Mouse (Mus musculus) MEL (cell line): ENCODE measurements around the gene Hsd17b2. TPM values are rescaled to one million over a fixed set of nuclear protein-coding genes. Genes with fewer than 3 reads are reported as not detected.

Source experiments
- DNase-seq: peaks from one replicate; pipeline ENCODE4 v3.0.0; 2011; ENCODE audit warnings: low read depth, low spot score
- H3K27ac ChIP-seq: 2 replicates; pipeline ENCODE4 v1.5.1; 2012; ENCODE audit warnings: low read depth, mild to moderate bottlenecking, control low read depth, low read length, moderate library complexity; ENCODE audit not compliant: control insufficient read depth
- H3K27me3 ChIP-seq, 2 experiments: fragments of 150-350 bp in 1 of 2; sonication (generic) in 1 of 2; 2 replicates each; pipeline ENCODE4 v1.6.1; 2012; ENCODE audit warnings: low read length in 2 of 2, mild to moderate bottlenecking in 2 of 2, improper control_type of control experiment in 1 of 2, moderate library complexity in 1 of 2; ENCODE audit not compliant: insufficient read depth in 2 of 2, control insufficient read depth in 1 of 2
- H3K36me3 ChIP-seq, 2 experiments: 2 replicates each; pipeline ENCODE4 v1.6.1; 2012 to 2014; ENCODE audit warnings: low read length in 2 of 2, improper control_type of control experiment in 1 of 2, inconsistent platforms in 1 of 2, mild to moderate bottlenecking in 1 of 2; ENCODE audit not compliant: insufficient read depth in 2 of 2, control insufficient read depth in 1 of 2
- H3K4me1 ChIP-seq, 2 experiments: fragments of 150-350 bp in 1 of 2; sonication (generic) in 1 of 2; 2 replicates each; pipeline ENCODE4 v1.6.1; 2012; ENCODE audit warnings: low read length in 2 of 2, improper control_type of control experiment in 1 of 2, mild to moderate bottlenecking in 1 of 2; ENCODE audit not compliant: insufficient read depth in 2 of 2, control insufficient read depth in 1 of 2
- H3K4me3 ChIP-seq, 2 experiments: fragments of 150-350 bp in 1 of 2; sonication (generic) in 1 of 2; 2 replicates each; pipeline ENCODE4 v1.5.1; 2012; ENCODE audit warnings: low read depth in 2 of 2, low read length in 2 of 2, mild to moderate bottlenecking in 2 of 2, moderate library complexity in 2 of 2, control low read depth in 1 of 2, improper control_type of control experiment in 1 of 2; ENCODE audit not compliant: control insufficient read depth in 1 of 2, insufficient read depth in 1 of 2
- H3K79me2 ChIP-seq: 2 replicates; pipeline ENCODE4 v1.6.1; 2012; ENCODE audit warnings: mild to moderate bottlenecking, low read length, moderate library complexity; ENCODE audit not compliant: control insufficient read depth, poor library complexity, insufficient read depth
- H3K9ac ChIP-seq: 2 replicates; pipeline ENCODE4 v1.6.1; 2012; ENCODE audit warnings: low read depth, mild to moderate bottlenecking, control low read depth, low read length, moderate library complexity; ENCODE audit not compliant: control insufficient read depth, poor library complexity, severe bottlenecking
- H3K9me3 ChIP-seq: fragments of 150-350 bp; sonication (generic); replicated peaks from 2 replicates; pipeline ENCODE4 v1.6.1; 2012; ENCODE audit warnings: mild to moderate bottlenecking, low read length, improper control_type of control experiment, moderate library complexity; ENCODE audit not compliant: insufficient read depth
- BHLHE40 ChIP-seq: IDR thresholded peaks from 2 replicates; pipeline ENCODE4 v1.6.1; 2012; ENCODE audit warnings: low read depth, mild to moderate bottlenecking, inconsistent platforms, low read length, improper control_type of control experiment, borderline replicate concordance
- CHD1 ChIP-seq: IDR thresholded peaks from 2 replicates; pipeline ENCODE4 v1.6.1; 2012; ENCODE audit warnings: low read depth, mild to moderate bottlenecking, inconsistent platforms, low read length, improper control_type of control experiment
- CTCF ChIP-seq, 3 experiments: IDR thresholded peaks in 2 of 3; conservative IDR thresholded peaks in 1 of 3; 2 replicates each; pipeline ENCODE4 v1.5.1; 2011 to 2012; ENCODE audit warnings: low read length in 3 of 3, low read depth in 2 of 3, mild to moderate bottlenecking in 2 of 3, improper control_type of control experiment in 1 of 3, inconsistent platforms in 1 of 3, mixed read lengths in 1 of 3, moderate library complexity in 1 of 3; ENCODE audit not compliant: control insufficient read depth in 1 of 3, insufficient read depth in 1 of 3, poor library complexity in 1 of 3, severe bottlenecking in 1 of 3
- ELF1 ChIP-seq: IDR thresholded peaks from 2 replicates; pipeline ENCODE4 v1.6.1; 2014; ENCODE audit warnings: low read depth, mild to moderate bottlenecking, inconsistent platforms, low read length, improper control_type of control experiment, moderate library complexity
- ETS1 ChIP-seq: IDR thresholded peaks from 2 replicates; pipeline ENCODE4 v1.6.1; 2012; ENCODE audit warnings: low read depth, mild to moderate bottlenecking, inconsistent platforms, low read length, improper control_type of control experiment, moderate library complexity
- GABPA ChIP-seq: IDR thresholded peaks from 2 replicates; pipeline ENCODE4 v1.6.1; 2012; ENCODE audit warnings: low read depth, mild to moderate bottlenecking, inconsistent platforms, low read length, improper control_type of control experiment, moderate library complexity
- GATA1 ChIP-seq: IDR thresholded peaks from 2 replicates; pipeline ENCODE4 v1.6.1; 2011; ENCODE audit warnings: low read depth, low read length, improper control_type of control experiment
- JUND ChIP-seq: IDR thresholded peaks from 2 replicates; pipeline ENCODE4 v1.6.1; 2011; ENCODE audit warnings: low read depth, mild to moderate bottlenecking, improper control_type of control experiment, low read length
- KAT2A ChIP-seq: conservative IDR thresholded peaks from 2 replicates; pipeline ENCODE4 v1.6.1; 2012; ENCODE audit warnings: low read depth, low read length, improper control_type of control experiment, inconsistent platforms
- MAFK ChIP-seq: IDR thresholded peaks from 2 replicates; pipeline ENCODE4 v1.6.1; 2011; ENCODE audit warnings: low read depth, mild to moderate bottlenecking, low read length, improper control_type of control experiment, borderline replicate concordance
- MAX ChIP-seq: IDR thresholded peaks from 2 replicates; pipeline ENCODE4 v1.6.1; 2011; ENCODE audit warnings: low read length, improper control_type of control experiment
- MAZ ChIP-seq: IDR thresholded peaks from 2 replicates; pipeline ENCODE4 v1.6.1; 2012; ENCODE audit warnings: low read depth, mild to moderate bottlenecking, inconsistent platforms, low read length, improper control_type of control experiment
- MEF2A ChIP-seq: IDR thresholded peaks from 2 replicates; pipeline ENCODE4 v1.6.1; 2014; ENCODE audit warnings: low read depth, mild to moderate bottlenecking, inconsistent platforms, low read length, improper control_type of control experiment; ENCODE audit not compliant: poor library complexity, insufficient replicate concordance, severe bottlenecking; ENCODE audit errors: extremely low read depth
- MYC ChIP-seq: IDR thresholded peaks from 2 replicates; pipeline ENCODE4 v1.6.1; 2011; ENCODE audit warnings: low read depth, mild to moderate bottlenecking, low read length, improper control_type of control experiment, moderate library complexity
- NELFE ChIP-seq: IDR thresholded peaks from 2 replicates; pipeline ENCODE4 v1.6.1; 2011; ENCODE audit warnings: low read depth, low read length, improper control_type of control experiment
- POLR2A ChIP-seq, 2 experiments: IDR thresholded peaks; 2 replicates each; pipeline ENCODE4 v1.6.1; 2011 to 2012; ENCODE audit warnings: low read length in 2 of 2, mild to moderate bottlenecking in 2 of 2, control low read depth in 1 of 2, improper control_type of control experiment in 1 of 2, low read depth in 1 of 2, moderate library complexity in 1 of 2; ENCODE audit not compliant: control insufficient read depth in 1 of 2, insufficient read depth in 1 of 2, poor library complexity in 1 of 2
- POLR2AphosphoS2 ChIP-seq: IDR thresholded peaks from 2 replicates; pipeline ENCODE4 v1.6.1; 2011; ENCODE audit warnings: low read length, improper control_type of control experiment
- RAD21 ChIP-seq: IDR thresholded peaks from 2 replicates; pipeline ENCODE4 v1.6.1; 2011; ENCODE audit warnings: mild to moderate bottlenecking, low read depth, low read length, improper control_type of control experiment
- SIN3A ChIP-seq: IDR thresholded peaks from 2 replicates; pipeline ENCODE4 v1.6.1; 2012; ENCODE audit warnings: low read length, improper control_type of control experiment, inconsistent platforms
- SMC3 ChIP-seq: IDR thresholded peaks from 2 replicates; pipeline ENCODE4 v1.6.1; 2011; ENCODE audit warnings: low read depth, low read length, improper control_type of control experiment
- TBP ChIP-seq: IDR thresholded peaks from 2 replicates; pipeline ENCODE4 v1.8.0; 2011; ENCODE audit warnings: low read depth, low read length, improper control_type of control experiment
- USF1 ChIP-seq: IDR thresholded peaks from 2 replicates; pipeline ENCODE4 v1.6.1; 2014; ENCODE audit warnings: low read depth, mild to moderate bottlenecking, inconsistent platforms, low read length, improper control_type of control experiment, moderate library complexity
- ZC3H11A ChIP-seq: IDR thresholded peaks from 2 replicates; pipeline ENCODE4 v1.6.1; 2012; ENCODE audit warnings: low read depth, mild to moderate bottlenecking, inconsistent platforms, low read length, improper control_type of control experiment
- ZKSCAN1 ChIP-seq: IDR thresholded peaks from 2 replicates; pipeline ENCODE4 v1.6.1; 2012; ENCODE audit warnings: low read depth, mild to moderate bottlenecking, inconsistent platforms, low read length, improper control_type of control experiment, moderate library complexity
- ZNF384 ChIP-seq: IDR thresholded peaks from 2 replicates; pipeline ENCODE4 v1.6.1; 2012; ENCODE audit warnings: low read depth, mild to moderate bottlenecking, inconsistent platforms, low read length, improper control_type of control experiment
- polyA plus RNA-seq, 2 experiments: library from polyadenylated mRNA; stranded (reverse) in 1 of 2; unstranded in 1 of 2; fragments of >175 nt in 1 of 2; fragments of >200 nt in 1 of 2; gene quantifications; 2 replicates each; pipeline versions ENCODE4 v1.2.1 to v1.2.4; 2012; ENCODE audit warnings: low replicate concordance in 2 of 2, low read depth in 1 of 2; ENCODE audit not compliant: insufficient read length in 2 of 2, insufficient read depth in 1 of 2, missing spikeins in 1 of 2
- total RNA-seq: library from RNA; depleted of rRNA; stranded (reverse); fragments of 300-350 nt; gene quantifications from 2 replicates; pipeline ENCODE4 v1.2.3, GENCODE M21; 2012

The Hsd17b2 gene
- total and polyA plus RNA-seq, 3 experiments, result not detected

- Histone ChIP-seq H3K79me2 (no peaks in the 10 kb centered on the region), H3K9me3 (no peaks in the 10 kb centered on the region), H3K9ac (no peak overlapping the region), H3K27ac (no peak overlapping the region), H3K4me1 (peaks cover 0 to 9% of the 10 kb centered on the region in 2 experiments; a peak in 1 of 4 replicates), H3K36me3 (0 out of 4 replicates have a peak, but pooled peaks cover 0 to 5% of the 10 kb centered on the region in 2 experiments), H3K27me3 (peaks cover 0 to 2% of the 10 kb centered on the region in 2 experiments; a peak in 2 of 4 replicates), H3K4me3 (no peak overlapping the region)
- DNase-seq, result peak; percentile 47
- TF ChIP-seq GABPA (no peak), MAFK (no peak), POLR2AphosphoS2 (no peak), CTCF (IDR thresholded peaks at IDR 0.05 in 2 of 3, conservative IDR thresholded peaks at IDR 0.05 in 1 of 3; ENCODE audit: control insufficient read depth in 1 of 3, insufficient read depth in 1 of 3, low read depth in 2 of 3, low read length in 3 of 3, poor library complexity in 1 of 3, severe bottlenecking in 1 of 3) (peak in 2 of 3 experiments; percentile 15 to 47; a peak in 3 of 6 replicates), SMC3 (peak; percentile 51), MYC (no peak), ELF1 (no peak), KAT2A (no peak), MEF2A (no peak), USF1 (no peak), ZKSCAN1 (no peak), SIN3A (no peak), POLR2A (IDR thresholded peaks at IDR 0.05; ENCODE audit: control insufficient read depth in 1 of 2, insufficient read depth in 1 of 2, low read depth in 1 of 2, low read length in 2 of 2, poor library complexity in 1 of 2) (no peak), BHLHE40 (no peak), ZC3H11A (0 out of 2 replicates have a peak, but pooled peaks have one; percentile 7), MAZ (no peak), ETS1 (no peak), RAD21 (peak; percentile 36), TBP (no peak), NELFE (no peak), GATA1 (no peak), ZNF384 (no peak), JUND (no peak), MAX (no peak), CHD1 (no peak)
Measured at GRCm38 (mm10) chr8:117772597-117772996, 70.9 kb downstream of the Hsd17b2 start.
